Comparison of ENCODE assay signal across 14 mouse cellular contexts in genomic region chr1:152614743-152615380, GRCm38 (mm10).
DNase-seq lines count a peak whose midpoint lies in the region; ATAC-seq and TF ChIP-seq lines count a peak whose summit lies in the region.
"Had no signal": no experiment of that assay in that cellular context is flagged by ENCODE, and none has a peak within 500 bp of the region (broad histone marks: within the 10 kb centered on the region; RNA-seq: fewer than 3 reads in every experiment).

No protein-coding gene starts in this region.

- TF ChIP-seq POLR2A in kidney, adult 2 months (IDR thresholded peaks at IDR 0.05; ENCODE audit: low read depth, low read length) = peak; percentile 18
- TF ChIP-seq POLR2A in cerebellum, adult 2 months (IDR thresholded peaks at IDR 0.05; ENCODE audit: borderline replicate concordance, insufficient read depth, low read length) = no peak

- 80% methylated on average over 7 of the region's 7 CpGs for WGBS in forebrain, embryonic 12.5 days
- WGBS in forebrain, embryonic 13.5 days = 79% methylated on average over 7 of the region's 7 CpGs
- WGBS in kidney, adult 2 months = 32% methylated on average over 7 of the region's 7 CpGs
- 26% methylated on average over 7 of the region's 7 CpGs for WGBS in intestine, postnatal 0 days
- 52% methylated on average over 7 of the region's 7 CpGs for WGBS in liver, embryonic 13.5 days (ENCODE audit: insufficient replicate concordance)
- 76% methylated on average over 7 of the region's 7 CpGs for WGBS in cerebellum, adult 2 months
- WGBS in neural tube, embryonic 15.5 days = 80% methylated on average over 7 of the region's 7 CpGs

- H3K9ac ChIP-seq in forebrain, embryonic 12.5 days = no peak overlapping the region
- H3K9ac ChIP-seq in forebrain, embryonic 13.5 days = no peak overlapping the region
- no peak overlapping the region for H3K9ac ChIP-seq in intestine, postnatal 0 days (ENCODE audit: low read depth, low read length)
- 0 out of 2 replicates have a peak overlapping the region, but pooled peaks have one; percentile 22 for H3K9ac ChIP-seq in liver, embryonic 13.5 days
- no peak overlapping the region for H3K9ac ChIP-seq in neural tube, embryonic 15.5 days (replicated peaks)
- H3K9ac ChIP-seq: hindbrain, embryonic 13.5 days; limb, embryonic 12.5 days; neural tube, embryonic 13.5 days had no signal

- H3K4me1 ChIP-seq in forebrain, embryonic 12.5 days = 0 out of 2 replicates have a peak, but pooled peaks cover 2% of the 10 kb centered on the region
- no peaks in the 10 kb centered on the region for H3K4me1 ChIP-seq in forebrain, embryonic 13.5 days
- peaks cover 65% of the 10 kb centered on the region for H3K4me1 ChIP-seq in kidney, adult 2 months (ENCODE audit: control insufficient read depth, insufficient read depth, low read length)
- H3K4me1 ChIP-seq in intestine, postnatal 0 days (replicated peaks; ENCODE audit: control insufficient read depth, insufficient read depth, low read length) = peaks cover 24% of the 10 kb centered on the region
- peaks cover 93% of the 10 kb centered on the region for H3K4me1 ChIP-seq in liver, embryonic 13.5 days (replicated peaks)
- no peaks in the 10 kb centered on the region for H3K4me1 ChIP-seq in cerebellum, adult 2 months (ENCODE audit: control insufficient read depth, insufficient read depth, low read length)
- peaks cover 23% of the 10 kb centered on the region; the same call in 1 of the 2 replicates for H3K4me1 ChIP-seq in neural tube, embryonic 15.5 days

- H3K9me3 ChIP-seq in forebrain, embryonic 12.5 days = no peaks in the 10 kb centered on the region
- H3K9me3 ChIP-seq in forebrain, embryonic 13.5 days (replicated peaks) = no peaks in the 10 kb centered on the region; the same call in 1 of the 2 replicates
- no peaks in the 10 kb centered on the region for H3K9me3 ChIP-seq in intestine, postnatal 0 days (ENCODE audit: control insufficient read depth)
- 0 out of 2 replicates have a peak, but pooled peaks cover 6% of the 10 kb centered on the region for H3K9me3 ChIP-seq in liver, embryonic 13.5 days (replicated peaks)
- no peaks in the 10 kb centered on the region for H3K9me3 ChIP-seq in neural tube, embryonic 15.5 days (replicated peaks)
- H3K9me3 ChIP-seq: hindbrain, embryonic 13.5 days had no signal

- H3K4me2 ChIP-seq in forebrain, embryonic 12.5 days = no peak overlapping the region
- H3K4me2 ChIP-seq in forebrain, embryonic 13.5 days = no peak overlapping the region
- H3K4me2 ChIP-seq in intestine, postnatal 0 days (replicated peaks; ENCODE audit: low read depth) = peak overlapping the region; percentile 40
- H3K4me2 ChIP-seq in liver, embryonic 13.5 days = peak overlapping the region; percentile 26
- H3K4me2 ChIP-seq in neural tube, embryonic 15.5 days = no peak overlapping the region
- H3K4me2 ChIP-seq: hindbrain, embryonic 13.5 days; limb, embryonic 12.5 days; midbrain, embryonic 11.5 days; neural tube, embryonic 13.5 days had no signal

- H3K27ac ChIP-seq in forebrain, embryonic 12.5 days = 0 out of 2 replicates have a peak overlapping the region, but pooled peaks have one; percentile 13
- no peak overlapping the region for H3K27ac ChIP-seq in forebrain, embryonic 13.5 days
- H3K27ac ChIP-seq in kidney, adult 2 months (ENCODE audit: insufficient read depth, low read depth, low read length) = peak overlapping the region; percentile 99
- H3K27ac ChIP-seq in intestine, postnatal 0 days (ENCODE audit: low read depth, low read length) = peak overlapping the region; percentile 95
- peak overlapping the region; percentile 69 for H3K27ac ChIP-seq in liver, embryonic 13.5 days
- H3K27ac ChIP-seq in cerebellum, adult 2 months (ENCODE audit: insufficient read depth, low read length) = no peak overlapping the region
- no peak overlapping the region for H3K27ac ChIP-seq in neural tube, embryonic 15.5 days (replicated peaks)
- H3K27ac ChIP-seq: hindbrain, embryonic 13.5 days; neural tube, embryonic 13.5 days had no signal

- no peak for ATAC-seq in forebrain, embryonic 12.5 days (ENCODE audit: low FRiP score)
- no peak for ATAC-seq in forebrain, embryonic 13.5 days
- peak; percentile 93 for ATAC-seq in intestine, postnatal 0 days
- peak; percentile 53 for ATAC-seq in liver, embryonic 13.5 days (ENCODE audit: low read depth)
- ATAC-seq in neural tube, embryonic 15.5 days (ENCODE audit: low FRiP score) = no peak
- ATAC-seq: activated CD4-positive, CD25-positive, alpha-beta regulatory T cell, adult 4 months had no signal

- no peak for TF ChIP-seq CTCF in kidney, adult 2 months (conservative IDR thresholded peaks at IDR 0.05; ENCODE audit: insufficient read depth, insufficient read length, low read depth, low read length)
- TF ChIP-seq CTCF in intestine, postnatal 0 days (IDR thresholded peaks at IDR 0.05; ENCODE audit: low read depth) = no peak
- no peak for TF ChIP-seq CTCF in cerebellum, adult 2 months (IDR thresholded peaks at IDR 0.05; ENCODE audit: borderline replicate concordance, insufficient read depth, low read depth, low read length)

- no peaks in the 10 kb centered on the region for H3K27me3 ChIP-seq in forebrain, embryonic 12.5 days
- no peaks in the 10 kb centered on the region for H3K27me3 ChIP-seq in forebrain, embryonic 13.5 days
- no peaks in the 10 kb centered on the region for H3K27me3 ChIP-seq in kidney, adult 2 months (replicated peaks; ENCODE audit: control insufficient read depth, insufficient read depth, low read length)
- no peaks in the 10 kb centered on the region for H3K27me3 ChIP-seq in intestine, postnatal 0 days (replicated peaks; ENCODE audit: control insufficient read depth, insufficient read depth, low read length)
- H3K27me3 ChIP-seq in liver, embryonic 13.5 days = 0 out of 2 replicates have a peak, but pooled peaks cover 4% of the 10 kb centered on the region
- no peaks in the 10 kb centered on the region; the same call in 1 of the 2 replicates for H3K27me3 ChIP-seq in cerebellum, adult 2 months (ENCODE audit: control insufficient read depth, insufficient read depth, low read length)
- H3K27me3 ChIP-seq in neural tube, embryonic 15.5 days (replicated peaks) = no peaks in the 10 kb centered on the region
- H3K27me3 ChIP-seq: hindbrain, embryonic 13.5 days; limb, embryonic 12.5 days; neural tube, embryonic 13.5 days had no signal

- DNase-seq in kidney, adult 2 months = peak; percentile 89
- DNase-seq in kidney, postnatal 4 days = no peak
- no peak for DNase-seq in liver, embryonic 13.5 days
- DNase-seq in cerebellum, adult 2 months = no peak
- DNase-seq: right cerebral cortex, postnatal 14 days had no signal

- no peak overlapping the region for H3K4me3 ChIP-seq in forebrain, embryonic 12.5 days (replicated peaks)
- H3K4me3 ChIP-seq in forebrain, embryonic 13.5 days = no peak overlapping the region
- H3K4me3 ChIP-seq in kidney, adult 2 months (ENCODE audit: insufficient read depth, low read depth, low read length) = peak overlapping the region; percentile 37
- H3K4me3 ChIP-seq in intestine, postnatal 0 days (ENCODE audit: low read depth, low read length) = no peak overlapping the region
- no peak overlapping the region for H3K4me3 ChIP-seq in liver, embryonic 13.5 days (replicated peaks)
- H3K4me3 ChIP-seq in cerebellum, adult 2 months (replicated peaks; ENCODE audit: insufficient read depth, low read depth, low read length) = no peak overlapping the region
- no peak overlapping the region for H3K4me3 ChIP-seq in neural tube, embryonic 15.5 days (replicated peaks)
- H3K4me3 ChIP-seq: hindbrain, embryonic 13.5 days; limb, embryonic 12.5 days; neural tube, embryonic 13.5 days had no signal

- H3K36me3 ChIP-seq in forebrain, embryonic 12.5 days (replicated peaks) = 0 out of 2 replicates have a peak, but pooled peaks cover 6% of the 10 kb centered on the region
- peaks cover 13% of the 10 kb centered on the region for H3K36me3 ChIP-seq in forebrain, embryonic 13.5 days (ENCODE audit: poor library complexity, severe bottlenecking)
- H3K36me3 ChIP-seq in kidney, adult 2 months (ENCODE audit: control insufficient read depth, insufficient read depth, low read length) = peaks cover 4% of the 10 kb centered on the region; the same call in 1 of the 2 replicates
- peaks cover 15% of the 10 kb centered on the region; the same call in 1 of the 2 replicates for H3K36me3 ChIP-seq in intestine, postnatal 0 days (ENCODE audit: control insufficient read depth, insufficient read depth)
- 0 out of 2 replicates have a peak, but pooled peaks cover 2% of the 10 kb centered on the region for H3K36me3 ChIP-seq in liver, embryonic 13.5 days
- H3K36me3 ChIP-seq in neural tube, embryonic 15.5 days = no peaks in the 10 kb centered on the region
- H3K36me3 ChIP-seq: hindbrain, embryonic 13.5 days had no signal

Comparison
In these comparisons a context has a peak if more than half of its experiments do, and no peak if none do; other contexts are left out.
1. H3K27ac ChIP-seq: peak in forebrain, embryonic 12.5 days (single experiment), kidney, adult 2 months (single experiment), intestine, postnatal 0 days (single experiment) and liver, embryonic 13.5 days (single experiment); none in forebrain, embryonic 13.5 days (single experiment), cerebellum, adult 2 months (single experiment) and neural tube, embryonic 15.5 days (single experiment).
2. ATAC-seq: peak in intestine, postnatal 0 days (single experiment) and liver, embryonic 13.5 days (single experiment); none in forebrain, embryonic 12.5 days (single experiment), forebrain, embryonic 13.5 days (single experiment) and neural tube, embryonic 15.5 days (single experiment).
3. H3K4me2 ChIP-seq: peak in intestine, postnatal 0 days (single experiment) and liver, embryonic 13.5 days (single experiment); none in forebrain, embryonic 12.5 days (single experiment), forebrain, embryonic 13.5 days (single experiment) and neural tube, embryonic 15.5 days (single experiment).